Mouse (Mus musculus) E14TG2a.4 (cell line): Measurements from ENCODE around the gene Hba-x.
A peak's percentile ranks its signal among the peaks of the same experiment; 100 is the strongest.
"Not testable (repeated sequence)": the region's sequence is repeated elsewhere in the genome, so short reads cannot be mapped to it uniquely, and the experiment has no call there.

Source experiments
- CTCF ChIP-seq: conservative IDR thresholded peaks from 2 replicates; pipeline ENCODE4 v1.5.1; 2014; ENCODE audit warnings: low read length
- NANOG ChIP-seq: IDR thresholded peaks from 2 replicates; pipeline ENCODE4 v1.6.1; 2014; ENCODE audit warnings: borderline replicate concordance, low read length, mixed read lengths
- POU5F1 ChIP-seq: IDR thresholded peaks from 2 replicates; pipeline ENCODE4 v1.6.1; 2014; ENCODE audit warnings: low read length, borderline replicate concordance

- peak; percentile 48 for TF ChIP-seq CTCF
- TF ChIP-seq POU5F1, NANOG: not testable (repeated sequence)
Observed at GRCm38 (mm10) chr11:32286695-32287492, 10.7 kb downstream of the Hba-x start, which contains the start of gene Hbq1b.
